Mouse (Mus musculus): ENCODE measurements at regions not wholly inside any gene's neighbourhood (a gene's known extent, or its start where the extent isn't known, plus 50 kb on each side); places are given as distances from the start of the nearest gene placed in this dataset.

GRCm38 (mm10) chr8:90761446-90761845 lies 55.7 kb downstream of the Gm19935 start:
- Histone ChIP-seq H3K36me3 (replicated peaks in 1 of 2; ENCODE audit: control insufficient read depth in 1 of 2, insufficient read depth in 1 of 2, low read length in 1 of 2) (no peaks in the 10 kb centered on the region), H3K27me3 (replicated peaks) (no peaks in the 10 kb centered on the region), H3K4me1 (ENCODE audit: control insufficient read depth in 1 of 2, insufficient read depth in 2 of 2) (peaks cover 0 to 5% of the 10 kb centered on the region in 2 experiments; a peak in 1 of 4 replicates), H3K9ac (ENCODE audit: insufficient read depth, low read depth) (no peak overlapping the region), H3K4me2 (ENCODE audit: insufficient read depth, low read depth, poor library complexity, severe bottlenecking) (no peak overlapping the region), H3K4me3 (replicated peaks in 1 of 3; ENCODE audit: low read depth in 2 of 3, low read length in 2 of 3, poor library complexity in 1 of 3) (no peak overlapping the region), H3K27ac (ENCODE audit: insufficient read depth, low read depth) (no peak overlapping the region), H3K9me3 (replicated peaks; ENCODE audit: low read length) (peaks cover 2% of the 10 kb centered on the region), H3K79me2 (replicated peaks; ENCODE audit: control insufficient read depth, extremely low read depth, insufficient read depth, poor library complexity, severe bottlenecking) (no peaks in the 10 kb centered on the region)
- no peak for TF ChIP-seq UBTF (IDR thresholded peaks at IDR 0.05; ENCODE audit: low read depth, low read length)
- no peak for TF ChIP-seq MAFK (IDR thresholded peaks at IDR 0.05; ENCODE audit: insufficient replicate concordance, low read length)
- TF ChIP-seq PAX5 (IDR thresholded peaks at IDR 0.05; ENCODE audit: low read length), result no peak
- no peak for TF ChIP-seq USF1 (IDR thresholded peaks at IDR 0.05; ENCODE audit: low read depth, low read length)
- no peak for TF ChIP-seq ZC3H11A (IDR thresholded peaks at IDR 0.05; ENCODE audit: low read depth, low read length)
- TF ChIP-seq SIN3A (IDR thresholded peaks at IDR 0.05; ENCODE audit: low read length), result no peak
- TF ChIP-seq EP300 (IDR thresholded peaks at IDR 0.05; ENCODE audit: low read length), result no peak
- no peak for TF ChIP-seq ELF1 (IDR thresholded peaks at IDR 0.05; ENCODE audit: low read depth, low read length)
- TF ChIP-seq JUND (conservative IDR thresholded peaks at IDR 0.05; ENCODE audit: low read depth, low read length), result no peak
- no peak for TF ChIP-seq ZNF384 (IDR thresholded peaks at IDR 0.05; ENCODE audit: low read depth, low read length)
- no peak for TF ChIP-seq KAT2A (IDR thresholded peaks at IDR 0.05; ENCODE audit: insufficient replicate concordance, low read length)
- no peak for TF ChIP-seq RAD21 (IDR thresholded peaks at IDR 0.05; ENCODE audit: low read depth, low read length)
- no peak for TF ChIP-seq USF2 (conservative IDR thresholded peaks at IDR 0.05; ENCODE audit: low read depth, low read length)
- no peak for TF ChIP-seq E2F4 (IDR thresholded peaks at IDR 0.05; ENCODE audit: insufficient replicate concordance, low read depth, low read length)
- TF ChIP-seq ZKSCAN1 (IDR thresholded peaks at IDR 0.05; ENCODE audit: borderline replicate concordance, low read depth, low read length), result no peak
- no peak for TF ChIP-seq NELFE (IDR thresholded peaks at IDR 0.05; ENCODE audit: low read depth, low read length)
- dilution Hi-C loops (cut with MboI; ENCODE audit: extremely low pct_ligation_motif_present, extremely low pct_unique_long_range_greater_than_20kb, low sequenced_read_pairs) (no loop called here), in situ Hi-C loops (cut with MboI; ENCODE audit: low pct_ligation_motif_present, low pct_unique_long_range_greater_than_20kb, low sequenced_read_pairs) (loop anchor here (25.0 kb wide), 1 partner anchor 899 kb away; no protein-coding TSS in a partner anchor)
- no peak for DNase-seq (ENCODE audit: extremely low read depth)

DNA sequence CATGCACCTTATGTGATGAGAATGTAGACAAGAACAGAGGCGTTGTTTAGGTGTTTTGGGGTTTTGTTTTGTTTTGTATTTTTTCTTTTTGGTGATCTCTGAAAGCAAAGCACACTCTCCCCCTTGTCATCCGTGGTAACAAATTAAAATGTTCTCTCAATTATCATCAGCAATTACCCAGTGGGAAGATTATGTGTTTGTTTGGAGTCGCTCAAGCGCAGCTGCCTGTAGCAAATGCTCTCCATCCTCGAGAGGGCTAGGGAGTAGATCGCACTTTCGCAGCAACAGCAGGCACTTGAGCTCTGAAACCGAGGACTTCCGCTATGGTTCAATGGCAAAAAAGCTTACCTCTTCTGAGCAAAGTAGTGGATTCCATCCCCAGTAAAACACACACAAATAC lies 57.7 kb downstream of the Gm19935 start:
- dilution Hi-C loops (cut with MboI; ENCODE audit: extremely low pct_ligation_motif_present, extremely low pct_unique_long_range_greater_than_20kb, low sequenced_read_pairs) (no loop called here), in situ Hi-C loops (cut with MboI; ENCODE audit: low pct_ligation_motif_present, low pct_unique_long_range_greater_than_20kb, low sequenced_read_pairs) (loop anchor here (25.0 kb wide), 1 partner anchor 897 kb away; no protein-coding TSS in a partner anchor)
- no peak overlapping the region for H3K4me3 ChIP-seq (replicated peaks in 1 of 3; ENCODE audit: low read depth in 2 of 3, low read length in 2 of 3, poor library complexity in 1 of 3)
- no peak for DNase-seq (ENCODE audit: extremely low read depth)
- no peak for TF ChIP-seq MYC (IDR thresholded peaks at IDR 0.05; ENCODE audit: low read depth, low read length)
- no peak for TF ChIP-seq ZNF384 (IDR thresholded peaks at IDR 0.05; ENCODE audit: low read depth, low read length)
- no peak for TF ChIP-seq CHD1 (IDR thresholded peaks at IDR 0.05; ENCODE audit: low read depth, low read length)
- no peak for TF ChIP-seq NRF1 (IDR thresholded peaks at IDR 0.05; ENCODE audit: low read depth, low read length)
- TF ChIP-seq RAD21 (IDR thresholded peaks at IDR 0.05; ENCODE audit: low read depth, low read length), result no peak
- TF ChIP-seq E2F4 (IDR thresholded peaks at IDR 0.05; ENCODE audit: insufficient replicate concordance, low read depth, low read length), result no peak
- no peak for TF ChIP-seq CTCF (conservative IDR thresholded peaks at IDR 0.05 in 1 of 2, IDR thresholded peaks at IDR 0.05 in 1 of 2; ENCODE audit: low read depth in 2 of 2, low read length in 2 of 2)
- no peak for TF ChIP-seq KAT2A (IDR thresholded peaks at IDR 0.05; ENCODE audit: insufficient replicate concordance, low read length)
- TF ChIP-seq JUN (IDR thresholded peaks at IDR 0.05; ENCODE audit: insufficient read depth, low read depth, low read length), result no peak
- TF ChIP-seq SIN3A (IDR thresholded peaks at IDR 0.05; ENCODE audit: low read length), result no peak
- TF ChIP-seq MAX (IDR thresholded peaks at IDR 0.05; ENCODE audit: low read length), result no peak
- H3K4me2 ChIP-seq (ENCODE audit: insufficient read depth, low read depth, poor library complexity, severe bottlenecking), result no peak overlapping the region
- H3K27ac ChIP-seq (ENCODE audit: insufficient read depth, low read depth), result no peak overlapping the region
- H3K4me1 ChIP-seq (ENCODE audit: control insufficient read depth in 1 of 2, insufficient read depth in 2 of 2), result peaks cover 7 to 14% of the 10 kb centered on the region in 2 experiments; a peak in 3 of 4 replicates
- H3K79me2 ChIP-seq (replicated peaks; ENCODE audit: control insufficient read depth, extremely low read depth, insufficient read depth, poor library complexity, severe bottlenecking), result no peaks in the 10 kb centered on the region
- peaks cover 2% of the 10 kb centered on the region for H3K9me3 ChIP-seq (replicated peaks; ENCODE audit: low read length)
- H3K27me3 ChIP-seq (replicated peaks), result no peaks in the 10 kb centered on the region
- no peaks in the 10 kb centered on the region for H3K36me3 ChIP-seq (replicated peaks in 1 of 2; ENCODE audit: control insufficient read depth in 1 of 2, insufficient read depth in 1 of 2, low read length in 1 of 2)
- H3K9ac ChIP-seq (ENCODE audit: insufficient read depth, low read depth), result no peak overlapping the region

Measured in CH12.LX (cell line).